Mouse (Mus musculus): ENCODE measurements around the gene Gm8332. TPM values are rescaled to one million over a fixed set of nuclear protein-coding genes. Genes with fewer than 3 reads are reported as not detected.

Gene Gm8332
- polyA plus RNA-seq, 1 experiment from 2014 or later, result not detected

DNA sequence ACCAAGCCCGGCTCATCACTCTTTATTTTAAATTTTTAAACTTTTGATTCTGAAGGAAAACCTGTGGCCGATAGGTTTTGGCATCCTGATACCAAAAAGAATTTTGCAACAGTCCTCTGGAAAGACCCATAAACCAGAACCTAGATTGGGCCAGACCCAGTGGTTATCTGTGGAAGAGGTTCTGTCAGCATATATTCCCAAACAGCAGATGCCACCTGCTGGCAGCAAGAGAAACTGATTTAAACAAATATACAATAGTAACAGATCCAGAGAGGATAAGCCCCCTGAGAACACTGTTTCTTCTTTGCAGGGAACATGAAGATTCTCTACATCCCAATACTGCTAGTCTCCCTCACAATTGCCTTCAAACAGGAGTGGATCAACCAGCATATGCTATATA is 47.0 kb downstream of the Gm8332 start:
- Histone ChIP-seq H3K4me3 (replicated peaks) (no peak overlapping the region), H3K36me3 (no peaks in the 10 kb centered on the region), H3K4me2 (no peak overlapping the region), H3K27me3 (no peaks in the 10 kb centered on the region), H3K9me3 (replicated peaks) (no peaks in the 10 kb centered on the region), H3K4me1 (no peaks in the 10 kb centered on the region), H3K9ac (no peak overlapping the region), H3K27ac (no peak overlapping the region)
- WGBS, result 95% methylated on average over 2 of the region's 2 CpGs
- ATAC-seq (replicated peaks; ENCODE audit: low FRiP score), result no peak

Other genes starting within 250 kb of the Gm8332 start
- gene Gm2075, start 238.3 kb downstream of the Gm8332 start, polyA plus RNA-seq (2015; fragmentation: Nextera tagmentation; extraction: Ambion mirVana), result not detected in 2 replicates
- not detected in 2 replicates for gene Gm6803, start 231.3 kb downstream of the Gm8332 start, polyA plus RNA-seq (2015; fragmentation: Nextera tagmentation; extraction: Ambion mirVana)
- gene Gm2056, start 223.1 kb downstream of the Gm8332 start, polyA plus RNA-seq (2015; fragmentation: Nextera tagmentation; extraction: Ambion mirVana), result not detected in 2 replicates
- not detected in 2 replicates for gene Gm16368, start 166.4 kb downstream of the Gm8332 start, polyA plus RNA-seq (2015; fragmentation: Nextera tagmentation; extraction: Ambion mirVana)
- not detected in 2 replicates for gene Gm10436, start 68.0 kb downstream of the Gm8332 start, polyA plus RNA-seq (2015; fragmentation: Nextera tagmentation; extraction: Ambion mirVana)
- gene Gm5662, start 24.4 kb upstream of the Gm8332 start, polyA plus RNA-seq (2015; fragmentation: Nextera tagmentation; extraction: Ambion mirVana), result 0.12 and 0.13 TPM in 2 replicates
- gene Gm5039, start 73.9 kb upstream of the Gm8332 start, polyA plus RNA-seq (2015; fragmentation: Nextera tagmentation; extraction: Ambion mirVana), result not detected in 2 replicates
- gene Adck1, start 110.5 kb upstream of the Gm8332 start, polyA plus RNA-seq (2015; fragmentation: Nextera tagmentation; extraction: Ambion mirVana), result 21.6 and 21.8 TPM in 2 replicates